Comparison of ENCODE assay signal across 10 mouse cellular contexts in the genomic region with DNA sequence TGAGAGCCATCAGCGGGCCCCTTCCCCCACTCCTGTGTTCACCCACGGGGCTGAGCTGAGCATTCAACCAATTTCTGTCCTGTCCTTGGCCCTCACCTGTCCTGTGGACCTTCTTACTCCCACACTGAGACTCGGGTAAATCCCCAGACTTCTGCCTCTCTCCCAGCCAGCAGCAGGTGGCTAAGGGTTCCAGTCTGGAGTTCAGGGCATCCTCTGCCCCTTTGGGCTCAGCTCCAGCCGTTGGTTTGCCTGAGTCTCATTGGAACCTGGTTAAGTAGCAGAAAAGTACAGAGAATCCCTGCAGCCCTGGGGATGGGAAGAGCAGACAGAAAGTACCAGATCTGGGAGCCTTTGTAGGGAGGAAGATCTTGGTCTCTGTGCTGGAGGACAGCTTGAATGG. TPM values are rescaled to one million over a fixed set of nuclear protein-coding genes. Genes with fewer than 3 reads are reported as not detected.
DNase-seq lines count a peak whose midpoint lies in the region; ATAC-seq and TF ChIP-seq lines count a peak whose summit lies in the region.
"Had no signal": no experiment of that assay in that cellular context is flagged by ENCODE, and none has a peak within 500 bp of the region (broad histone marks: within the 10 kb centered on the region; RNA-seq: fewer than 3 reads in every experiment).

No protein-coding gene starts in this region.

- no peak for ATAC-seq in forebrain, embryonic 11.5 days (replicated peaks; ENCODE audit: low FRiP score)
- ATAC-seq in intestine, embryonic 14.5 days (replicated peaks; ENCODE audit: low FRiP score, low TSS enrichment, low read depth) = no peak
- ATAC-seq in neural tube, embryonic 12.5 days (ENCODE audit: low FRiP score, low read depth) = no peak
- no peak for ATAC-seq in erythroblast, adult 5-6 weeks (replicated peaks; ENCODE audit: low FRiP score, poor library complexity, severe bottlenecking)

- DNase-seq in left cerebral cortex, adult 2 months (ENCODE audit: extremely low spot score in 1 of 2, low spot score in 2 of 2) = no peak
- no peak for DNase-seq in left cerebral cortex, postnatal 25 days (ENCODE audit: low spot score in 2 of 2)
- no peak for DNase-seq in forebrain, embryonic 11.5 days (ENCODE audit: low spot score)
- no peak for DNase-seq in intestine, embryonic 14.5 days (ENCODE audit: low spot score)
- DNase-seq in cerebellum, postnatal 25 days = no peak
- no peak for DNase-seq in left cerebral cortex, adult 18-20 months (ENCODE audit: low spot score in 2 of 2)
- DNase-seq: gastrocnemius, postnatal 10 days had no signal

- H3K9ac ChIP-seq in forebrain, embryonic 11.5 days (ENCODE audit: low read length) = no peak overlapping the region; the same call in none of the 2 replicates
- peak overlapping the region; percentile 29; the same call in 1 of the 2 replicates for H3K9ac ChIP-seq in intestine, embryonic 14.5 days (ENCODE audit: low read length)
- H3K9ac ChIP-seq in neural tube, embryonic 12.5 days = peak overlapping the region; percentile 57; the same call in 1 of the 2 replicates

- no peaks in the 10 kb centered on the region; the same call in 1 of the 2 replicates for H3K9me3 ChIP-seq in forebrain, embryonic 11.5 days (ENCODE audit: control insufficient read depth, low read length)
- no peaks in the 10 kb centered on the region for H3K9me3 ChIP-seq in intestine, embryonic 14.5 days (ENCODE audit: control insufficient read depth, low read length)
- no peaks in the 10 kb centered on the region for H3K9me3 ChIP-seq in neural tube, embryonic 12.5 days

- intact Hi-C loops in left cerebral cortex, adult 2 months (cut with DNase I) = no loop called here
- intact Hi-C loops in left cerebral cortex, postnatal 25 days (cut with DNase I) = no loop called here

- peaks cover 55% of the 10 kb centered on the region for H3K4me1 ChIP-seq in forebrain, embryonic 11.5 days (replicated peaks; ENCODE audit: control insufficient read depth, insufficient read depth, low read length)
- peaks cover 62% of the 10 kb centered on the region for H3K4me1 ChIP-seq in intestine, embryonic 14.5 days (replicated peaks; ENCODE audit: control insufficient read depth, insufficient read depth, low read length)
- H3K4me1 ChIP-seq in neural tube, embryonic 12.5 days = peaks cover 79% of the 10 kb centered on the region

- H3K27ac ChIP-seq in left cerebral cortex, adult 2 months = peak overlapping the region; percentile 30; the same call in 1 of the 2 replicates
- H3K27ac ChIP-seq in forebrain, embryonic 11.5 days (ENCODE audit: low read depth, low read length) = no peak overlapping the region
- no peak overlapping the region for H3K27ac ChIP-seq in intestine, embryonic 14.5 days (ENCODE audit: low read depth)
- H3K27ac ChIP-seq in neural tube, embryonic 12.5 days = no peak overlapping the region

- peak overlapping the region; percentile 36 for H3K4me3 ChIP-seq in left cerebral cortex, adult 2 months
- H3K4me3 ChIP-seq in forebrain, embryonic 11.5 days (ENCODE audit: low read depth, low read length) = peak overlapping the region; percentile 9; the same call in 1 of the 2 replicates
- H3K4me3 ChIP-seq in intestine, embryonic 14.5 days (ENCODE audit: low read depth, low read length) = peak overlapping the region; percentile 22
- H3K4me3 ChIP-seq in neural tube, embryonic 12.5 days = peak overlapping the region; percentile 69

- H3K4me2 ChIP-seq in forebrain, embryonic 11.5 days (ENCODE audit: low read depth, low read length, severe bottlenecking) = peak overlapping the region; percentile 98
- peak overlapping the region; percentile 78 for H3K4me2 ChIP-seq in intestine, embryonic 14.5 days (ENCODE audit: low read length)
- peak overlapping the region; percentile 98 for H3K4me2 ChIP-seq in neural tube, embryonic 12.5 days (replicated peaks)

- no peak for TF ChIP-seq CTCF in left cerebral cortex, adult 2 months (IDR thresholded peaks at IDR 0.05)

- peaks cover 13% of the 10 kb centered on the region for H3K27me3 ChIP-seq in forebrain, embryonic 11.5 days (ENCODE audit: control insufficient read depth, insufficient read depth, low read length)
- no peaks in the 10 kb centered on the region for H3K27me3 ChIP-seq in intestine, embryonic 14.5 days (replicated peaks; ENCODE audit: control insufficient read depth, insufficient read depth, low read length)
- H3K27me3 ChIP-seq in neural tube, embryonic 12.5 days (replicated peaks) = peaks cover 13% of the 10 kb centered on the region

- WGBS in forebrain, embryonic 11.5 days = 48% methylated on average over 4 of the region's 4 CpGs
- WGBS in intestine, embryonic 14.5 days = 43% methylated on average over 4 of the region's 4 CpGs
- WGBS in neural tube, embryonic 12.5 days = 49% methylated on average over 4 of the region's 4 CpGs

- H3K36me3 ChIP-seq in forebrain, embryonic 11.5 days (ENCODE audit: control insufficient read depth, insufficient read depth, low read length) = no peaks in the 10 kb centered on the region
- 0 out of 2 replicates have a peak, but pooled peaks cover 7% of the 10 kb centered on the region for H3K36me3 ChIP-seq in intestine, embryonic 14.5 days (ENCODE audit: control insufficient read depth, insufficient read depth, low read length)
- H3K36me3 ChIP-seq in neural tube, embryonic 12.5 days = 0 out of 2 replicates have a peak, but pooled peaks cover 2% of the 10 kb centered on the region
- H3K36me3 ChIP-seq: G1E had no signal

RNA-seq across cellular contexts. Expression of a gene that starts 4.1 kb away (rescaled TPM):
- 100 to 1,000 TPM in 1 of 2 experiments, 10 to 100 TPM in 1; 77.7 to 105 TPM for total RNA-seq in left cerebral cortex, adult 2 months (2021)
- 10 to 100 TPM; 74.2 to 79.4 TPM for total RNA-seq in left cerebral cortex, postnatal 25 days (2021)
- polyA plus RNA-seq in forebrain, embryonic 11.5 days (2014; fragmentation: Nextera tagmentation; extraction: Ambion mirVana) = 22.2 and 23.6 TPM in 2 replicates
- polyA plus RNA-seq in intestine, embryonic 14.5 days (2014; fragmentation: Nextera tagmentation; extraction: Ambion mirVana) = 13.3 and 16.7 TPM in 2 replicates
- 26.0 and 30.5 TPM in 2 replicates for polyA plus RNA-seq in neural tube, embryonic 12.5 days (2016; fragmentation: Nextera tagmentation; extraction: Ambion mirVana)
- 10 to 100 TPM; 79.8 to 90.8 TPM for total RNA-seq in left cerebral cortex, adult 18-20 months (2021)
- total RNA-seq in erythroblast, adult 5-6 weeks (2015; ENCODE audit: low replicate concordance) = 23.2 and 30.0 TPM in 2 replicates
- total RNA-seq in erythroblast, adult 5-6 weeks (2017; ENCODE audit: low replicate concordance) = 37.8 and 38.3 TPM in 2 replicates

RNA-seq across cellular contexts. Expression of a gene that starts 55.1 kb away (rescaled TPM):
- total RNA-seq in left cerebral cortex, adult 2 months (2021) = 1 to 10 TPM in 1 of 2 experiments, under 1 TPM in 1; 0.68 to 1.0 TPM
- under 1 TPM; 0.50 to 0.55 TPM for total RNA-seq in left cerebral cortex, postnatal 25 days (2021)
- polyA plus RNA-seq in forebrain, embryonic 11.5 days (2014; fragmentation: Nextera tagmentation; extraction: Ambion mirVana) = 2.0 and 2.1 TPM in 2 replicates
- polyA plus RNA-seq in intestine, embryonic 14.5 days (2014; fragmentation: Nextera tagmentation; extraction: Ambion mirVana) = 1.5 and 1.6 TPM in 2 replicates
- polyA plus RNA-seq in neural tube, embryonic 12.5 days (2016; fragmentation: Nextera tagmentation; extraction: Ambion mirVana) = 0.89 and 1.3 TPM in 2 replicates
- total RNA-seq in left cerebral cortex, adult 18-20 months (2021) = under 1 TPM in 1 of 2 experiments, not detected in 1; 0.63 TPM
- total RNA-seq in erythroblast, adult 5-6 weeks (2015; ENCODE audit: low replicate concordance) = not detected in 2 replicates
- total RNA-seq in erythroblast, adult 5-6 weeks (2017; ENCODE audit: low replicate concordance) = not detected in 2 replicates
- total RNA-seq: G1E; gastrocnemius, postnatal 10 days had no signal
- polyA plus RNA-seq: G1E had no signal

Comparison
In these comparisons a context has a peak if more than half of its experiments do, and no peak if none do; other contexts are left out.
1. H3K4me3 ChIP-seq: peak in every context shown above with its lines; median percentile 69 in neural tube, embryonic 12.5 days; 36 in left cerebral cortex, adult 2 months; 22 in intestine, embryonic 14.5 days; 9 in forebrain, embryonic 11.5 days.